Mouse (Mus musculus): ENCODE measurements around the gene Uroc1.

The Uroc1 gene

DNA sequence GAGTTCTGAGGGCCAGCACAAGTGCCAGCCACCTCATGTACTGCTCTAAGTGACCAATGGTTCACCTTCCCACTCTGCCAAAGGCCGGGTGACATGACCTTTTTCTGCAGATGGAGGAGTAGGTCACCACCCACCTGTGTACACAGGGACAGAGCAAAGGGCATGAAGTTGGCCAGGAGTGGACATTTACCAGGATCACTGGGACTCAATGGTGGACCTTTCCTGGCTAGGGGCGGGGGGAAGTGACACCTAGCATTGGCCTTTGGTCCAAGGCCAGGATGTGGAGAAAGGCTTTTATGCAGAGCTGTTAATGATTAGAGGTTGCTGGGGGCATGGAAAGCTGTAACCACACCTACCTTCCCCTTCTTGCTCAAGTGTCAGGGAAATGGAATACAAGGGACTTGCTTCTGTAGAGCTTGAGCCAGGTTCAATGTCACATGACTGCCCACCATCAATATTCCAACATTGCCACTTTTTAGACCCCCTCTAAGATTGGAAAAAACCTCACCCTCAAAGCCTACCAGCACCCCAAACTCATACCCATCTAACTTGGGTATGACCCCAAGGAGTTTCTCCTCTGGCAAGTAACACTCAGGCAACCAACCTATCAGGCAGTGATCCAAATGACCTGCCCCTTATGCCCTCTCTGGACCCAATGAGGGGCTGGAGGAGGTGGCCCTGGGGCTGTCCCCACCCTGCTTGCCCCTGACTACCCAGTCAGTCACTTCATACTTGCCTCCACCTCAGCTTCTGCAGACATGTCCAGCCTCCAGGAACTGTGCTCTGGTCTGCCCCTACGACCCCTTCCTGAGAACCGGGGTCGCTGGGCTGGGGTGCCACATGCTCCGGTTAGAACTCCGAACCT is at the start of gene Uroc1:
Uroc1 (plus strand) TSS at position 724 of the 865 bp plus-strand sequence.
- no peak for DNase-seq (ENCODE audit: low spot score in 2 of 2)

DNA sequence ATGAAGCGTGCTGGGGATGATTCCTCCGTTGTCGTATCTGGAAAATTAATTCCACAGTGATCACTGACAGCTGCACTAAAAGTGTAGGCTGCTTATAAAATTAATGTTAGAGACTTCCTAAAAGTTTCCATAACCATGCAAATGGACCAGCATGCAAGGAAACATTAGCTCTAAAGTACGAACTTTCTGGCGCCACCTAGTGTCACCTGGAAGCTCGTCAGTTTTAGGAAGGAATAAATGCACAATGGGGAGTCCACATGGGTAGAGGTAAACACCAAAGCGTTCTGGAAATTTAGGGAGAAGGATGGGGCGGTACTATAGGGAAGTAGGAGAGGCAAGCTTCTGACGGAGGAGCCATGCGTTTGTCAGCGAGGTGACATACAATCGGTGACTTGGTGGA is 44.8 kb upstream of the Uroc1 start:
- peak; percentile 7 to 9 for DNase-seq (ENCODE audit: low spot score in 2 of 2)

DNA sequence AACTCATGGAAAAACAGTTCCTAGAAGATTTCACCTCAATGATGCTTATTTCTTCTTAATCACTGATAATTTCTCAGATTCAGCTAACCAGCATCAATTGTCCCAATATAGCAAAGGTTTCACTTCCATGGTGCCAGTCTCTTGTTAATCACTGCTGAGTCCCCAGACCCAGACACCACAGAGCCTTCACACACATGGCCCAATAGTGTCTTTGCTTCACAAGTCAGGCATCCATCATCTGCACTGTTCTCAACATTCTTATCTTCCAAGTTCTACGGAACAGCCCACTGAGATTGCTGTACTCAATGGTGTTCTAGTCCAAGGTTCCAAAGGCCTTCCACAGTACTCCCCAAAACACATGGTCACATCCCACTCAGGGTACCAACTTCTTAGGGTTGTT is 32.2 kb upstream of the Uroc1 start, which contains the start of gene BC048671:
BC048671 (plus strand) TSS at position 301 of the 400 bp plus-strand sequence.
- DNase-seq (ENCODE audit: low spot score in 2 of 2) = no peak

DNA sequence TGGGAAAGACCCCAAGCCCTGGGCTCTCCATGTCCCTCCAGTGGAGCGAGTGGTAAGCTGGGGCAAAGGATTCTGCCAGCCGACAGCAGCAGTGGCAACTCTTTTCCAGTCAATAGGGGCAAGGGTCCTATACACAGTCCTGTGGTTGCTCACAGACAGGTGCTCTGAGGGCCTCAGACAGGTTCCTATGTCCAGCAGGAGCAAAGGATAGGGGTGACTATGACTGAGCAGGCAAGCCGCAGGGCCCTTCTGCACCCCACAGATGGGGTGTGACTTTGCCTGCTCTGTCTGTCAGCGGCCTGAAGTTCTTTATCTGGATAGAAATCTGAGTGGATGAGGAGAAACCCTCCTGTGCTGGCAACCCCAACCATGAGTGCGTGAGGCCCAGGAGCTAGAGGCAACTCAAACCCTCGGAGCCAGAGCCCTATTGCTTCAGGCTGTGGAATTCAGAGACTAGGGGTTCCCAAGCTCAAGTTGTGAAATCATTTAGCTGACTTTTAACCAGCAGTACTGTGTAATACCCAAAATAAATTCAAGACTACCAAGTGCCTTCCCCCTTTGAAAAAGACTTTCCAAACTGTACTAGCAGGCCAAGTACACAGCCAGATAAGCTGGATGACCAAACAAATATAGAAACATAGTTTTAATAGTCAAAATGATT is 26.6 kb upstream of the Uroc1 start:
- no peak for DNase-seq (ENCODE audit: low spot score in 2 of 2)

DNA sequence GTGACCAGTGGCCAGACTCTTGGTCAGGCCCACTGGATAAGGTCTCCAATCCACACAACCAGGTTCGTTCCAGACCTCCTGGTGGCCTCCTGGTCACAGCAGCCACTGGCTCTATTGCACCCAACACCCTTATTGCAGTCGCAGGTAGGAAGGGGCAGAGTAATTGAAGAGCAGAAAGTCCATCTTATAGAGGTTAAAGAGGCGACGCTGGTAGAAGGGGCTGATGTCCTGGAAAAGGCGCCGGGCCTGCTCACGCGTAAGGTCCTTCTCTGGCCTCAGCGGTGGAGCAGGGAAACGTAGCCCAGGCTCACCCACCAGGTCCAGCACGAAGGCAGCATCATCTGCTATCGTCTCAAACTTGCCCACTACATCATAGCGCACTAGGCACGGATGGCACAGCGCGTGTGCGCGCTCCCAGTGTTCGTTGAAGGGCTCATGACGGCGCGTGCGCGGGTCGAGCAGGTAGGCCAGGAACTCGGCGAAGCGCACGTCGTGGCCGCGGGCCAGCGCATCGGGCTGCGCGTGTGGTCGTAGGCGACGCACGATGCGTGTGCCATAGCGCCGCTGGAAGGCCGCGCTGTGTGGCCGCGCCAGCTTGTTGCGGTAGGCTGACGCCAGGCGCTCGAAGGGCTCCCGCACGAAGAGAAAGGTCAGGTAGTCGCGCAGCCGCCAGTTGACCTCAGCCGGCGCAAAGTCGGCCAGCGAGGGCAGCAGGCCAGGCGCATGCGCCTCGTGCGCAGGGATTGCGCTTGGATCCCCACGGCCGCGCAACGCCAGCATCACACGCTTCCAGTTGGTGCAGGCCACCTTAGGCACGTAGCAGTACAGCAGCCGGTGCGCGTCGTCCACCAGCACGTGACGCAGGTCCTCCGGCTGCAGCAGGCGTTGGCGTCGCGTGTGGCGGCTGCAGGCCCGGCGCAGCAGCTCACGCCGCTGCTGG is 24.0 kb upstream of the Uroc1 start:
- no peak for DNase-seq (ENCODE audit: low spot score in 2 of 2)

DNA sequence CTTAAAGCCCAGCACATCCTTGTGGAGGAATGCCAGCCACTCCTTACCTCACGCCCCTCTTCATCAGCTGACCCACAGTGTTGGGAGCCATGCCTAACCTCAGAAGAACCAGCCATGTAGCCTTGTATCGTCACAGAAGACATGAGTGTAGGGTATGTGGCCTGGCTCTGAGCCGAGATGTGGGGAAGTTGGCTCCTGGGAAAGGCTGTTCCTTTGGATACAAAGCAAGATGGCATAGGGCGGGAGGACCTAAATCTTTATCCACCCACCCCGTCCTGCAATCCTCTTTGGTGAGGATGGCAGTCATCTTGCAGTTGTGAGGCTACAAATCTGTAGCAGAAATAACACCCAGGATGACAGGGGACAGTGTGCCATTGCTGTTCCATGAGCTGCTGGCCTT is 17.1 kb upstream of the Uroc1 start:
- DNase-seq (ENCODE audit: low spot score in 2 of 2) = peak; percentile 29 to 56

DNA sequence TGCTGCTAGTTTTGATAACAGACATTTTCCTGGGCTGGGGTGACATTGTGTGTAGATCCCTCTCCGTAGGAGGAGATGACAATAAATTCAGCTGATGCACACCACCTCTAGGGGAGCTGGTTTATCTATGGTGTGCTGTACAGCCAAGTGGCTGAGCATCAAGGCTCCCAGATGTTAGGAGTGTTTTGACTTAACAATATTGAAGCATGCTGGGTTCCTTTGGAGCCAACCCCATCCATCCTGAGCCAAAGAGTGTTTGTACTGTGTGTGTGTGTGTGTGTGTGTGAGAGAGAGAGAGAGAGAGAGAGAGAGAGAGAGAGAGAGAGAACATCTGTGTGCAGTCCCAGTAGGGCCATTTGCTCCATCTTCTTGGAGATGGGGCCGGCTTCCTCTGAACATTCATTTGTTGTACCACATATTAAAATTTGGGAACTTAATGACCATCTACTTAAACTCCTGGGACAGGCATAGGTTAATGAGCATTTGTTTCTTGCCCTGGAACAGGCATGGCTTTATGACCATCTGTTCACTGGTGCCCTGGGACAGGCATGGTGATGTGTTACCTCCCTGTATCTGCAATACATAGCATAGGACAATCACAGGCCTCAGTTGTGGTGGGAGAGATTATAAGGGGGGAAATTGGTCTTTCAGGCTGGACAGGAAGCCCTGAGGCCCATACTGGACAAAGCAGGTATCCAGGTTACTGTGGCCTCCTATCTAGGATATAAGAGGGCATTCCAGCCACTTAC is 15.4 kb upstream of the Uroc1 start:
- DNase-seq (ENCODE audit: low spot score in 2 of 2) = no peak

DNA sequence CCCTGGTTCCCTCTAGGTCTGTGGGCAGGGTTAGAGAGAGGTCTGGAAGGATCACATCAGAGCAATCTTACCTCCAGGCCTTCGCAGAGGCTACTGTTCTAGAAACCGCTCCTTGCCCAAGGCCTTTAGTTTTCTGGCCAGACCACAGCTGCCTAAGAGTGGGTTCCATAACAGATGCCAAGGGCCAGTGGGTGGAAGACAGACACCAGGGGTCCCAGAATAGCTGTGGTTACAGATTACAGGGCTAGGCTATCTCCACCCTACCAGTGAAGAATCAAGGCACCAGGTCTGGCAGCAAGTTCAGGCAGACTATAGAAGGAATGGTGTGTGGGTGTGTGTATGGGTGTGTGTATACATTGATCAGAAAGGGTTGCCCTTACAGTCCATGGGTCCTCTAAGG is 14.1 kb upstream of the Uroc1 start:
- no peak for DNase-seq (ENCODE audit: low spot score in 2 of 2)

DNA sequence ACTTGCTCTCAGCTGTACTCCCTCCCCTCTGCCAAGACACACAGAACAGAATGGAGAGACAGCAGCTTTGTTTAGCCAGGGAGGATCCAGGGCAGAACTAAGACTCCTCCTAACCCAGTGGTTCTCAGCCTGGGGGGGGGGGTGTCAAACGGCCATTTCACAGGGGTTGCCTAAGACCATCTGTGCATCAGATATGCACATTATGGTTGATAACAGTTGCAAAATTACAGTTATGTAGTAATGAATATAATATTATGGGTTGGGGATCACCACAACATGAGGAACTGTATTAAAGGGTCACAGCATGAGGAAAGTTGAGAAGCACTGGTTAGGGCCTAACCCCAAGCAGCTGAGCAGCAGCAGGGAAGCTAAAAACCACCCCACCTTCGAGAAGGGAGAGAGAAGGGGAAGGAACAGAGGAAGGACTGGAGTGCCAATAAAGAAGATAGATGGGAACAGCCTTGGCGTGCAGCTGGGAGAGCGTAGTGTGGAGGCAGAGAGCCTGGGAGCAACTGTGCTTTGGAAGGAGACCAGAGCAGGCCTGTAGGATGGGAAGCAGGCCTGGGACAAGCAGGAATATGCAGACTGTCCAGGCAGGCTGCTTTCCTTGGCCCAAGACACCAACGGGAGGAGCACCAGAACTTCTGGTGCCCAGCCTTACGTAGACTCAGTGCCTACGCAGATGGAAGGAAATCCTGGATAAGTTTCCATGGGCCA is 13.5 kb upstream of the Uroc1 start:
- no peak for DNase-seq (ENCODE audit: low spot score in 2 of 2)

DNA sequence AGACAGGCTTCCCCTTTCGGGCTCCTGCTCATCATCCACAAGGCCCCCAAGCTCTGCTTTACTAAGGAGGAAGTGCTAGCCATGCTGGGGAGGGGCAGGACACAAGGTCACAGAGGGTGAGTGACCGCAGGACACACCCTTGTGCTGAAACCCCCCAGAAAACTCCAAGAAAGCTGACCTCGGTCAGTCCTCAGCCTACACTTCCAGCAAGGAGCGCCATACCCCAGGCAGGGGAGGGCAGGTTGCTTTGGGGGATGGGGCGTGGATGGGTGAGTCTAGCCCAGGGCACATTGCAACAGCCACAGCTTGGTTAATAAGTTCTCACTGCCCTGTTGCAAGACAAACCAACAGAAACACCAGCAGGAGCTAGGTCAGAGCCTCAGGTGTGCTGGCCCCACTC is 12.7 kb upstream of the Uroc1 start:
- no peak for DNase-seq (ENCODE audit: low spot score in 2 of 2)

DNA sequence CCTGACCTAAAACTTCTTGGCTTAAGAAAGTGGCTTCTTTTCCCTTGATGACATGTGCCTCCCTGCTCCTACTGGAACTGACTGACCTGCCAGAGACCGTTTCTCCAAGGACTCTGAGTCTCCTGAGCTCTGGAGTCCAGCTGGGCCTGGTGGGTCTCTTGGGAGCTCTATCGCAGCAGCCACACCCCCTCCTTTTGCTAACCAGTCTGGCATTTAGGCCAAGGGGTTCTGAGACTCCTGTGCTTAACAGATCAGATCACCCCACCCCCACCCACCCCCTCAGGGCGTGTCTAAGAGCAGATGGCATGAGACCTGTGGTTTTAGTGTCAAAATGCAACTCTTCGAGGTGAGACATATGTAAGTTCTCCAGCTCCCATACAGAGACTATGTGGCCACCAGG is 11.3 kb upstream of the Uroc1 start:
- DNase-seq (ENCODE audit: low spot score in 2 of 2) = no peak

DNA sequence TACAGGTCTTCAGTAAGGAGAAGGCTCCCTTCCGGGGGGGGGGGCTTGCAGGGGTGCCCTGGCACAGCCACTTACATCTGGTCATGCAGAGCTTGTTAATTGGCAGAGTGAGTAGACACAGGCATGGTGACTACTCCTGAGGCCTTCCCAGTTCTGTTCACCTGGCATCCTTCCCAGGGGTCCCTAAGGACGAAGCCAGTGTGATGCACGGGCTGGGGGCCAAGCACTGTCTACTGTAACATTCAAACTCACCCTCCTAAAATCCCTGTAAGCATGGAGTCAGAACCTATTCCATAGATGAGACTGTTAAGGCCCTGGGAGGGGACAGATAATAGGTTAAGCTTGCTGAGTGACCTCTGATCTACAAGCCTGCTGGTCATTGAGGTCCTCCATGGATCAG is 9.1 kb upstream of the Uroc1 start:
- DNase-seq (ENCODE audit: low spot score in 2 of 2) = no peak

DNA sequence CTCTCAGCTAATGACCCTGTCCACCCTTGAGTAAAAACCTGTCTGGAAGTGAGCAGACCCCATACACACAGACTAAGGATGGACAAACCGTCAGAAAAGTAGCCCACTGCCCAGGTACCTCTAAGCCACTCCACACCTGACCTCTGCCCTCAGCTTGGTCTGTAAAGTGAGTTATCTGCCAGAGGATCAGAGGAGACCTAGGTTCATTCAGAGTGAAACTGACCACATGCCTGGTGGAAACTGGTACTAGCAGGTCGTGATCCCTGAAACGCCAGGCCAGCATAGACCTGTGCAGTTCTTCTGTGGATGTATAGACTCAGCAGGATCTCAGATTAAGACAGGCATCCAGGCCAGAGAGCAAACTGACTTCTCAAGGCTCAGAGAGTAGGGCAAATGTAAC is 8.6 kb upstream of the Uroc1 start:
- no peak for DNase-seq (ENCODE audit: low spot score in 2 of 2)

DNA sequence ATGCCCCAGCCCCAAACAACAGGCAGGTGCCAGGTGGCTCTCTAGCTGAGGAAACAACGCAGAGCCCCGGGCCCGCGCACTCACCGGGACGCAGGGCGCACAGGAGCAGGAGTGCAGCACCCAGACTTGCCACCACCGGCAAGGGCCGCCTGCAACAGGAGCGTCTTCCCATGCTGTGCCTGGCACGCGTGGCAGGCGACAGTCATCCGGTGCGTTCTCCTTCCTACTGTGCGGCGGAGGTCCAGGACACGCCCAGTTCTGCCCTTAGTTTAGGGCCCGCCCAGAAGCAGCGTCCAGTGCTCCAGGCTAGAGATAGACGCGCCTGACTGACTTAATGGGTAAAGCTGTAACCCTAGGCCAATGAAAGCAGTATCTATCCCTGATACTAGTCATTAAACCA is 8.1 kb upstream of the Uroc1 start, which contains the start of gene Chst13:
Chst13 (minus strand) TSS at position 195 of the 400 bp plus-strand sequence.
- no peak for DNase-seq (ENCODE audit: low spot score in 2 of 2)

DNA sequence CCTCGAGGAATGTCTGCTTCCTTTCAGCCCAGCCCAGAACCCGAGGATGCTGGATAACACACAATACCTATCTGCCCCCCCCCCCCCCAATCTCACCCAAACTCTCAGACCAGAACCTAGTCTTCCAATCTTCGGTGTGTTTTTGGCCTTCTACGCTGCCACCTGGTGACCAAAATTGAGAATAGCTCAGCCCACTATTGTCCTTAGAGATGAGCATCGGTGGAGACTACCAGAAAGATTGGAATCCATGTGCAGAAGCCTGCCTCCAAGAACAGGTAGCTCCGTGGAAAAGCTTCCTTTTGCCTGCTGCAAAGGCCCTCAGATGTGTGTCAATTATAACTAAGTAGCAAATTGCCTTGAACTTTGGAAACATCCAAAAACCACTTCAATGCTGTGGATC is 5.4 kb upstream of the Uroc1 start:
- peak; percentile 15 to 49 for DNase-seq (ENCODE audit: low spot score in 2 of 2)

DNA sequence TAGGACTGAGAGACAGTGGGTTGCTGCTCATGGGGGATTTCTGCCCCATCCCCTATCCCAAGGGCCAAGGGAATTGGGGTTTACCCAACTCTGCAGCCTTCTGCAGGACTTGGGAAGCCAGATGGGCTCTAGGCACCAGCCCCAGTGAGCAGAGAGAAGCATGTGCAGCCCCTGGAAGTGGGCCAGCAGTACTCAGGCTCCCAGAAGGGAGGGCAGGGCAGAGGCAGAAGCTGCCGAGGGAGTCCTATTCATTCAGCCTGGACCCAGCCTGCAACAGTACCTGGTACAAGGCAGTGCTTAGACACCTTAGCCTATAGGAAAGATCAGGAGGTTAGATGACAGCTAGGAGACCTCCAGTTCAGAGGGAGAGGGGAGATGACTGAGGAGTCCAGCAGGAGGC is 3.1 kb upstream of the Uroc1 start:
- peak; percentile 15 to 33 for DNase-seq (ENCODE audit: low spot score in 2 of 2)

DNA sequence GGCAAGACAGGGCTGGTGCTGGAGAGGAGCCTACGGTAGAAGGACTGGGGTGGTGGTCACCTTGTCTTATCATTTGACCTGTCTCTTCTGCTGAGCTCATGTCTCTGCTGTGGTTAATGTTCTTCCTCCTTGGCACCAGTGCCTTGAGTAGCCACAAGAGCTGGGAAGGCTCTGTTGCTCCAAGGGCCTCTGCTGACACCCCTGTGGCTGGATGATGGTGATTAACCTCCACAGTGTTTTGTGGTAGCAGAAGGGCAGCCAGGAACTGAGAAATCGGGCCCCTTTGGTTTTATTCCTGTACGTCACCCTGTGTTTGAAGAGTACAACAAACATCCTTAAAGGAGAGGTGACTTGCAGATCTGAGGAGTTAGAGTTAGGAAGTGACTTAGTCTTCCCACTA is 1.2 kb downstream of the Uroc1 start:
- no peak for DNase-seq (ENCODE audit: low spot score in 2 of 2)

DNA sequence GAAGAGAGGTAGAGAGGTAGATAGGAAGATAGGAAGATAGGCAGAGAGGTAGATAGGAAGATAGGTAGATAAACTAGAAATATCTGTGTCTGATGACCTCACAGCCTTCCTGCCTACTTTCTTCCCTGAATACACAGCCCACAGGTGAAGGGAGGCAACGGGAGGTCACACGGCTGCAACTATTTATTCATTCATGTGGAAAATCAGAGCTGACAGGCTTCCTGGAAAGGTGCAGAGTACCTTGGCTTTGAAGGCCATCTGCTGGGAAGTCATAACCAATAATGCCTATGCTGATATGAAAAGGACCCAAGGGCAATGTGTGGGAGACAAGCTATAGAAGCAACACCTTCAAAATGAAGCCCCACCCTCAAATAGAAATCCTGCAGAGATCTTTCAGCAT is 9.3 kb downstream of the Uroc1 start:
- no peak for DNase-seq (ENCODE audit: low spot score in 2 of 2)

DNA sequence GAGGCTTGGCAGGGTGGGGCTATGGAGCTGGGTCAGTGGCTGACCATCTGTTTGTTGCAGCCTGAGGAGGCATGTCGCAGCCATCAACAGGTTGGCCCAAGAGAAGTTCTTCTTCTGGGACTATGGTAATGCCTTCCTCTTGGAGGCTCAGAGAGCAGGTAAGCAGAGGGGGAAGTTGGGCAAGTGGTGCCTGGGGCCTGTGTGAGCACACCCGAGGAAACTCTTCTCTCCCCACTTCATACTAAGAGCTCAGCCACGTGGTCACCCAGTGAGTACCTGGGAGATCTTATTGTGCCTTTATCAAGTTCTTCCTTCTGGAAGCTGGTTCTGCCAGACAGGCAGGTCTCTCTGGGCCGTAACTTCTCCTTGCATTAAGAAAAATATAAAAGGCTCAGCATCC is 14.1 kb downstream of the Uroc1 start:
- DNase-seq (ENCODE audit: low spot score in 2 of 2) = no peak

DNA sequence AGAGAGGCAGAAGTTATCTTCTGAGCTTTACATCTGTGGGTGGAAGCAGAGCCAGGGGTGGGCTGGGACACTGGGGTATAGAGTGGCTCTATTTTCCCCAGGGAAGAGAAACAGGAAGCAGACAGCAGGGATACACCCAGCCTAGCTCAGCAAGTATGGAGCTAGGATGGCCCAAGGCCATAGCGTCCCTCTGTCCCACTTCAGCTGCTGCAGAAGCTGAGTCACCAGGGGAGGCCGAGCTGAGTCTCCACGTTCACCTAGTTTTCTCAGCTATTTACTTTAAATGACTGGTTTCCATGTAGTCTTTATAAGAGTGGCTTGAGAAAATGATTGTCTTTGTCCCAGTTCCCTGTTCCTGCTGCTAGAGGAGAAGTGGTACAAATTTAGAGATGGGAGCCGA is 15.4 kb downstream of the Uroc1 start:
- no peak for DNase-seq (ENCODE audit: low spot score in 2 of 2)

DNA sequence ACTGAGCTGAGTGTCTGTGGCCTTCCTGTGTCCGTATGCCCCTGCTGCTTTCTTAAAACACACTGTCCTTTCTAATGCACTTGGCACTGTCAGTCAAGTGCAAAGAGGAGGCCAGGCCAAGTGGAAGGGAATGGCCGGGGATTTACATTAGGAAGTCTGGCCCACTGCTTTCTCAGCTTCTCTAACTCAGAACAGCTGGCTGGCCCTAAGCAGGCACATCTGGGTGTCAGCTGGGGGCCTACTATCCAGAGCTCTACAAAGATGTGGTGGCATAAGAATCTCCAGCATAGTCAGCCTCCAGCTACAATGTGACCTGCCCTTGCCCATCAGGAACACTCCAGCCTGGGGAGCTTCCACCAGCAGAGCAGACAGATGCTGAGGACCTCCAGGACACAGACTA is 16.9 kb downstream of the Uroc1 start:
- DNase-seq (ENCODE audit: low spot score in 2 of 2) = no peak
